Mouse (Mus musculus): ENCODE data around the gene C130050O18Rik.

DNA sequence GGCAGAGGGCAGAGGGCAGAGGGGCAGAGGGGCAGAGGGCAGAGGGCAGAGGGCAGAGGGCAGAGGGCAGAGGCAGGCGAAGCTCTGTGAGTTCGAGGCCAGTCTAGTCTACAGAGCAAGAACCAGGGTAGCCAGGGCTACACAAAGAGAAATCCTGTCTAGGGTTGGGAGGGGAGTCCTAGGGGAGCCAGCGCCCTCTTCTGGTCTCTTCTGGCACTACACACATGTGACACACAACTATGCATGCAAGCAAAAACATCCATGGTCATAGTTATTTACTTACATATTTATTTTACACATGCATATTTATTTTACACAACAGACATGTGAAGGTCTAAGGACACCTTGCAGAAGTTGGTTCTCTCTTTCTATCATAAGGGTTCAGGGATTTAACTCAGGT lies 12.4 kb downstream of the C130050O18Rik start:
- TF ChIP-seq CTCF (IDR thresholded peaks at IDR 0.05; ENCODE audit: low read depth) = peak; percentile 51
- TF ChIP-seq EP300 (IDR thresholded peaks at IDR 0.05; ENCODE audit: low read depth) = no peak

Data from liver, postnatal 0 days (tissue).